Mouse (Mus musculus): ENCODE data around the gene Aldh16a1.
"Not testable (repeated sequence)": the region's sequence is repeated elsewhere in the genome, so short reads cannot be mapped to it uniquely, and the experiment has no call there.

Gene Aldh16a1

GRCm38 (mm10) chr7:45131850-45132249 lies 22.5 kb downstream of the Aldh16a1 start:
- DNase-seq, result no peak

- no peak for DNase-seq
Observed at GRCm38 (mm10) chr7:45129776-45130512, 24.4 kb downstream of the Aldh16a1 start.

- DNase-seq, result no peak
Observed at GRCm38 (mm10) chr7:45129318-45129717, 25.1 kb downstream of the Aldh16a1 start.

- DNase-seq, result peak; percentile 97
Observed at GRCm38 (mm10) chr7:45128624-45129246, 25.6 kb downstream of the Aldh16a1 start, which contains the start of gene Rpl13a. Gene Rpl13a (minus strand): TSS chr7:45128761.

GRCm38 (mm10) chr7:45127700-45128224 lies 26.6 kb downstream of the Aldh16a1 start:
- DNase-seq, result no peak

- DNase-seq, result no peak
Observed at GRCm38 (mm10) chr7:45126844-45127699, 27.3 kb downstream of the Aldh16a1 start.

GRCm38 (mm10) chr7:45126147-45126843 lies 28.1 kb downstream of the Aldh16a1 start:
- DNase-seq, result no peak

- DNase-seq, result not testable (repeated sequence)
Observed at GRCm38 (mm10) chr7:45125649-45126048, 28.7 kb downstream of the Aldh16a1 start.

GRCm38 (mm10) chr7:45125144-45125600 lies 29.2 kb downstream of the Aldh16a1 start:
- no peak for DNase-seq

- peak; percentile 98 for DNase-seq
Observed at GRCm38 (mm10) chr7:45124224-45125143, 29.9 kb downstream of the Aldh16a1 start, which contains the start of gene Rps11. Gene Rps11 (minus strand): TSS chr7:45124439.

- no peak for DNase-seq
Observed at GRCm38 (mm10) chr7:45123186-45123570, 31.2 kb downstream of the Aldh16a1 start.

GRCm38 (mm10) chr7:45122561-45123185 lies 31.7 kb downstream of the Aldh16a1 start:
- no peak for DNase-seq

GRCm38 (mm10) chr7:45121966-45122365 lies 32.4 kb downstream of the Aldh16a1 start:
- no peak for DNase-seq

- DNase-seq, result peak; percentile 49
Observed at GRCm38 (mm10) chr7:45121404-45121803, 33.0 kb downstream of the Aldh16a1 start.

GRCm38 (mm10) chr7:45119780-45120709 lies 34.3 kb downstream of the Aldh16a1 start:
- no peak for DNase-seq

- DNase-seq, result no peak
Observed at GRCm38 (mm10) chr7:45118336-45118735, 36.0 kb downstream of the Aldh16a1 start.

- DNase-seq, result no peak
Observed at GRCm38 (mm10) chr7:45117566-45117965, 36.8 kb downstream of the Aldh16a1 start.

- DNase-seq, result no peak
Observed at GRCm38 (mm10) chr7:45113476-45113875, 40.9 kb downstream of the Aldh16a1 start.

GRCm38 (mm10) chr7:45112529-45112928 lies 41.9 kb downstream of the Aldh16a1 start:
- DNase-seq, result no peak

- DNase-seq, result no peak
Observed at GRCm38 (mm10) chr7:45111940-45112339, 42.4 kb downstream of the Aldh16a1 start.
